Mouse (Mus musculus) frontal cortex, adult (tissue): ENCODE results near the gene Thg1l.

Experiments
- ATAC-seq: cut with Nextera tagmentation; 2 replicates; pipeline ENCODE4 v1.9.2; 2017; ENCODE audit warnings: mild to moderate bottlenecking, moderate library complexity, mixed read lengths; ENCODE audit not compliant: low TSS enrichment

Thg1l gene

GRCm38 (mm10) chr11:45927456-45927855 lies 27.8 kb downstream of the Thg1l start:
- ATAC-seq = no peak

GRCm38 (mm10) chr11:45926640-45927082 lies 28.6 kb downstream of the Thg1l start:
- peak; percentile 94 for ATAC-seq

- ATAC-seq = no peak
Measured at GRCm38 (mm10) chr11:45925436-45925835, 29.9 kb downstream of the Thg1l start.

GRCm38 (mm10) chr11:45921480-45921898 lies 33.8 kb downstream of the Thg1l start:
- ATAC-seq = no peak

GRCm38 (mm10) chr11:45921026-45921425 lies 34.3 kb downstream of the Thg1l start:
- no peak for ATAC-seq

- ATAC-seq = no peak
Measured at GRCm38 (mm10) chr11:45918836-45919235, 36.5 kb downstream of the Thg1l start.

- no peak for ATAC-seq
Measured at GRCm38 (mm10) chr11:45918018-45918417, 37.3 kb downstream of the Thg1l start.

GRCm38 (mm10) chr11:45916196-45916595 lies 39.1 kb downstream of the Thg1l start:
- no peak for ATAC-seq

GRCm38 (mm10) chr11:45910701-45911100 lies 44.6 kb downstream of the Thg1l start:
- 0 out of 2 replicates have a peak, but pooled peaks have one; percentile 45 for ATAC-seq

- ATAC-seq = no peak
Measured at GRCm38 (mm10) chr11:45908894-45909293, 46.4 kb downstream of the Thg1l start.

GRCm38 (mm10) chr11:45908070-45908469 lies 47.2 kb downstream of the Thg1l start:
- no peak for ATAC-seq

GRCm38 (mm10) chr11:45907301-45907700 lies 48.0 kb downstream of the Thg1l start:
- ATAC-seq = no peak

GRCm38 (mm10) chr11:45906109-45906786 lies 49.0 kb downstream of the Thg1l start:
- ATAC-seq = no peak

- no peak for ATAC-seq
Measured at GRCm38 (mm10) chr11:45900233-45901015, 54.9 kb downstream of the Thg1l start.

- no peak; the same call in 1 of the 2 replicates for ATAC-seq
Measured at GRCm38 (mm10) chr11:45897392-45897791, 57.9 kb downstream of the Thg1l start.
